ENCODE assay signal across 8 mouse cellular contexts in the genomic region with DNA sequence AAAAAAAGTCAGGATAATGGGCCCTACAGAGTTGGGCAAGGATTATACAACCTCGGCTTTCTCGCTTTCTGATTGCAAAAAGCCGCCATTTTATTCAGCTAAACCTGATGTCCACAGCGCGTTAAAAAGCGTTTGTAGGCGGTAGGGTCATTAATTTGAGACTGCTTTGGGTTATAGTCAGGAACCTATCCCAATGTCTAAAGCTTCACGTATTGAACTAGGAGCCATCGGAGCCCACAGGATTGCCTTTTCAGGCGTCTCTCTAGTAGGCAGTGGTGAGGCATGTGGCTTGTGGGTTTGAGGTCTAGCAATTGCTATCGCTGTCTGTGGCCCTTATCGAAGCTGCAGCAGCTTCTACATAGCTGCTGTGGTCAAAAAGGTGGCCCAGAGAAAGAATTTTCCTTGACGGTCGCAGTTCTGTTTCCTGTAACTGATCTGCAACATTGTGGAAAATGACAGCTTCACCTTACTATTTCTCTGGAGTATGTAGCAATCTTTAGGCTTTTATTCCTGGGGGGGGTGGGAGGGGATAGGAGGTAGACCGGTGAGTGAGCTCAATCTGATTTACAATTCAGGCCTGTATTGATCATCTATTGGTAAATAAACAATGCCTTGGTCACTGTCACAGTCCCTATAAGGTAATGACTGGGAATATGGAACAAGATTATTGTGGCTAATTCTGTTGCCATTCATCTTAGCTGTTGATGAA. TPM values are rescaled to one million over a fixed set of nuclear protein-coding genes. Genes with fewer than 3 reads are reported as not detected.
DNase-seq lines count a peak whose midpoint lies in the region; ATAC-seq and TF ChIP-seq lines count a peak whose summit lies in the region.

No protein-coding gene starts in this region.

- DNase-seq in frontal cortex, postnatal 14 days (ENCODE audit: low spot score in 2 of 2) = no peak
- DNase-seq in B cell, adult 2 months = peak; percentile 28 to 40
- DNase-seq in liver, postnatal 0 days = peak; percentile 41
- DNase-seq in spleen, postnatal 10 days (ENCODE audit: low spot score in 2 of 2) = peak; percentile 40
- no peak for DNase-seq in cerebellum, adult 9-11 months

- peaks cover 30% of the 10 kb centered on the region for H3K36me3 ChIP-seq in liver, postnatal 0 days (replicated peaks; ENCODE audit: insufficient read depth, low read length)

- H3K27me3 ChIP-seq in liver, postnatal 0 days (ENCODE audit: insufficient read depth, low read length) = no peaks in the 10 kb centered on the region

- TF ChIP-seq CTCF in liver, postnatal 0 days (IDR thresholded peaks at IDR 0.05; ENCODE audit: low read depth) = no peak

- peak overlapping the region; percentile 80 for H3K4me2 ChIP-seq in liver, postnatal 0 days (ENCODE audit: low read depth, low read length)

- under 1% methylated on average over 15 of the region's 15 CpGs for WGBS in liver, postnatal 0 days (ENCODE audit: insufficient replicate concordance)

- peak overlapping the region; percentile 94 for H3K27ac ChIP-seq in brown adipose tissue, adult 24 weeks (replicated peaks; ENCODE audit: low read depth, low read length)
- H3K27ac ChIP-seq in liver, postnatal 0 days (ENCODE audit: low read depth) = peak overlapping the region; percentile 71

- no peaks in the 10 kb centered on the region for H3K9me3 ChIP-seq in liver, postnatal 0 days (ENCODE audit: low read length)

- peak overlapping the region; percentile 96 for H3K4me3 ChIP-seq in brown adipose tissue, adult 24 weeks (ENCODE audit: insufficient read depth, low read depth, low read length)
- H3K4me3 ChIP-seq in liver, postnatal 0 days (ENCODE audit: low read depth, low read length) = peak overlapping the region; percentile 79

- H3K9ac ChIP-seq in liver, postnatal 0 days (replicated peaks) = peak overlapping the region; percentile 81

- TF ChIP-seq EP300 in liver, postnatal 0 days (IDR thresholded peaks at IDR 0.05; ENCODE audit: low read depth) = no peak

- H3K4me1 ChIP-seq in brown adipose tissue, adult 24 weeks (ENCODE audit: control insufficient read depth, insufficient read depth, insufficient read length, low read length) = no peaks in the 10 kb centered on the region
- H3K4me1 ChIP-seq in liver, postnatal 0 days (ENCODE audit: insufficient read depth) = peaks cover 12% of the 10 kb centered on the region

- ATAC-seq in frontal cortex, adult (ENCODE audit: low TSS enrichment) = peak; percentile 24; the same call in 1 of the 2 replicates
- peak; percentile 31 to 41; a peak in 3 of 4 replicates for ATAC-seq in hematopoietic stem cell, adult 5-6 weeks (replicated peaks in 1 of 2; ENCODE audit: insufficient read depth in 1 of 2, low FRiP score in 2 of 2, low TSS enrichment in 1 of 2, low read depth in 1 of 2, poor library complexity in 2 of 2, severe bottlenecking in 2 of 2)
- 0 out of 2 replicates have a peak, but pooled peaks have one; percentile 17 for ATAC-seq in liver, postnatal 0 days

RNA-seq across cellular contexts. Expression of a gene that starts 6.1 kb away (rescaled TPM):
- 2.3 TPM in 1 of 2 replicates, not detected in the other for polyA plus RNA-seq in brown adipose tissue, adult 24 weeks (2012; ENCODE audit: insufficient read depth, insufficient read length, missing spikeins)
- not detected in 2 replicates for total RNA-seq in hematopoietic stem cell, adult 5-6 weeks (2017)
- polyA plus RNA-seq in liver, postnatal 0 days (2015; fragmentation: Nextera tagmentation; extraction: Ambion mirVana) = 0.30 and 0.73 TPM in 2 replicates

RNA-seq across cellular contexts. Expression of a gene that starts 20.0 kb away (rescaled TPM):
- polyA plus RNA-seq in brown adipose tissue, adult 24 weeks (2012; ENCODE audit: insufficient read depth, insufficient read length, missing spikeins) = 35.1 and 36.5 TPM in 2 replicates
- 46.6 and 48.4 TPM in 2 replicates for total RNA-seq in hematopoietic stem cell, adult 5-6 weeks (2017)
- polyA plus RNA-seq in liver, postnatal 0 days (2015; fragmentation: Nextera tagmentation; extraction: Ambion mirVana) = 30.4 and 33.8 TPM in 2 replicates

RNA-seq across cellular contexts. Expression of a gene that starts 35.1 kb away (rescaled TPM):
- 25.0 and 27.8 TPM in 2 replicates for polyA plus RNA-seq in brown adipose tissue, adult 24 weeks (2012; ENCODE audit: insufficient read depth, insufficient read length, missing spikeins)
- 21.3 and 44.1 TPM in 2 replicates for total RNA-seq in hematopoietic stem cell, adult 5-6 weeks (2017)
- 27.8 and 28.2 TPM in 2 replicates for polyA plus RNA-seq in liver, postnatal 0 days (2015; fragmentation: Nextera tagmentation; extraction: Ambion mirVana)

RNA-seq across cellular contexts. Expression of a gene that starts 44.1 kb away (rescaled TPM):
- 3.4 and 7.6 TPM in 2 replicates for polyA plus RNA-seq in brown adipose tissue, adult 24 weeks (2012; ENCODE audit: insufficient read depth, insufficient read length, missing spikeins)
- total RNA-seq in hematopoietic stem cell, adult 5-6 weeks (2017) = 30.1 and 32.0 TPM in 2 replicates
- polyA plus RNA-seq in liver, postnatal 0 days (2015; fragmentation: Nextera tagmentation; extraction: Ambion mirVana) = 21.3 and 25.6 TPM in 2 replicates

RNA-seq across cellular contexts. Expression of a gene that starts 47.9 kb away (rescaled TPM):
- 2.1 and 5.2 TPM in 2 replicates for polyA plus RNA-seq in brown adipose tissue, adult 24 weeks (2012; ENCODE audit: insufficient read depth, insufficient read length, missing spikeins)
- total RNA-seq in hematopoietic stem cell, adult 5-6 weeks (2017) = 25.0 and 31.9 TPM in 2 replicates
- polyA plus RNA-seq in liver, postnatal 0 days (2015; fragmentation: Nextera tagmentation; extraction: Ambion mirVana) = 6.9 and 8.9 TPM in 2 replicates

Comparison
In these comparisons a context has a peak if more than half of its experiments do, and no peak if none do; other contexts are left out.
1. DNase-seq: peak in B cell, adult 2 months (2 of 2), liver, postnatal 0 days (single experiment) and spleen, postnatal 10 days (2 of 2); none in frontal cortex, postnatal 14 days (0 of 2) and cerebellum, adult 9-11 months (single experiment).
2. Peak in every context shown above with its lines, with median percentiles within 50 percentile points of each other: ATAC-seq.